Mouse (Mus musculus): Measurements from ENCODE around the gene Slamf6.

- TF ChIP-seq EP300 (IDR thresholded peaks at IDR 0.05; ENCODE audit: low read depth) (no peak), CTCF (IDR thresholded peaks at IDR 0.05; ENCODE audit: low read depth) (no peak)
Measured at GRCm38 (mm10) chr1:171969221-171969620, 51.9 kb downstream of the Slamf6 start.
